Mouse (Mus musculus): Measurements from ENCODE around the gene Col25a1.

GRCm38 (mm10) chr3:130482513-130482912, 351.2 kb downstream of the Col25a1 start:
- TF ChIP-seq CTCF (IDR thresholded peaks at IDR 0.05; ENCODE audit: insufficient read depth, low read depth, low read length) (no peak), POLR2A (IDR thresholded peaks at IDR 0.05; ENCODE audit: insufficient read depth, low read depth, low read length) (no peak)

Measured in olfactory bulb, adult 2 months (tissue).